Mouse (Mus musculus) testis, adult 2 months (tissue): ENCODE measurements around the gene Ctr9.

Experiments
- CTCF ChIP-seq: fragments of 200-500 bp; IDR thresholded peaks from 2 replicates; pipeline ENCODE4 v1.5.1; 2012; ENCODE audit warnings: low read depth, mild to moderate bottlenecking, inconsistent platforms, low read length, moderate library complexity; ENCODE audit not compliant: control insufficient read depth, insufficient read depth, insufficient replicate concordance
- POLR2A ChIP-seq: fragments of 200-500 bp; IDR thresholded peaks from 2 replicates; pipeline ENCODE4 v1.6.1; 2012; ENCODE audit warnings: low read depth, mild to moderate bottlenecking, inconsistent platforms, low read length, moderate library complexity; ENCODE audit not compliant: control insufficient read depth

DNA sequence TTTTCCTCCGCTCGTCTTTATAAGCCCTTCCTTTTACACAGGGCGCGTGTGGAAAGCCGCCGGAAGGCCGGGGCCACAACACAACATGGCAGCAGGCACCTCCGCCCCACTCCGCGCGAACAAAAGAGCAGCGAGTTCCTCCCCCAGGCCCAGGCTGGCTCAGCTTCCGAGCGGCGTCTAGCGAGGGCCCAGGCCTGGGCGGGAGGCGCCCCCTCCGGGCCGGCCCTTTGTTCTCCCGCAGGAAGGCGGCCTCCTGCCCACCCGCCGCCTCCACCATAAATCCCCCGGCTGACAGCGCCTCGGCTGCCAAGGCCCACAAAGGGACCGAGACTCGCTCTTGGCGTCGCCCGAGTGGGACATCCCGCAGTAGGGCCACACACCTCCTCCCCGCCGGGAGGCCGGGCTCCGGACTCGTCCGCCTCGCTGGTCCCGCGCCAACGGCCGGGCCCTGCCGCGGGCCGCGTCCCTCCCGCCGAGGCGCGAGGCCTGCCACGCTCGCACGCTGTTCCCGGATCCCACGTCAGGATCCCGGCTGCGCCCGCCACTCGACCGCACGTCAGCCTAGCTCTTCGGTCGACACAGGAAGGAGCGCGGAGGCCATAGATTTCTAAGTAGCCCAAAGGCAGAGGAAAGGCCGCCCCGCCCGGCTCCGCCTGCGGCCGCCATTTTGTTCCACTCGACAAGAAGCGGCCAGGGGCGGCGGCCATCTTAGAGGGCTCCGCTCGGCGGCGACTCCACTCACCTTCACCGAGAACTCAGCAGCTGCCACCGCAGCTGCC lies 53.5 kb downstream of the Ctr9 start:
- TF ChIP-seq CTCF (no peak), POLR2A (peak; percentile 41)
